Mouse (Mus musculus) brown adipose tissue, adult 24 weeks (tissue): ENCODE measurements around the gene Acin1. TPM values are rescaled to one million over a fixed set of nuclear protein-coding genes. Genes with fewer than 3 reads are reported as not detected.
"Not testable (repeated sequence)": the region's sequence is repeated elsewhere in the genome, so short reads cannot be mapped to it uniquely, and the experiment has no call there.

ENCODE experiments used
- H3K27ac ChIP-seq: fragments of 200-500 bp; replicated peaks from 2 replicates; pipeline ENCODE4 v1.5.1; 2012; ENCODE audit warnings: low read depth, mild to moderate bottlenecking, low read length
- H3K4me1 ChIP-seq: fragments of 200-500 bp; 2 replicates; pipeline ENCODE4 v1.6.1; 2012; ENCODE audit warnings: low read length, mixed read lengths; ENCODE audit not compliant: control insufficient read depth, insufficient read depth, insufficient read length
- H3K4me3 ChIP-seq: fragments of 200-500 bp; 2 replicates; pipeline ENCODE4 v1.5.1; 2012; ENCODE audit warnings: low read depth, mild to moderate bottlenecking, low read length, moderate library complexity; ENCODE audit not compliant: insufficient read depth
- polyA plus RNA-seq: library from polyadenylated mRNA; stranded (reverse); fragments of >200 nt; gene quantifications from 2 replicates; pipeline ENCODE4 v1.2.4, GENCODE M21; 2012; ENCODE audit not compliant: missing spikeins, insufficient read depth, insufficient read length

Gene Acin1
- polyA plus RNA-seq, 1 experiment = 47.2 TPM

DNA sequence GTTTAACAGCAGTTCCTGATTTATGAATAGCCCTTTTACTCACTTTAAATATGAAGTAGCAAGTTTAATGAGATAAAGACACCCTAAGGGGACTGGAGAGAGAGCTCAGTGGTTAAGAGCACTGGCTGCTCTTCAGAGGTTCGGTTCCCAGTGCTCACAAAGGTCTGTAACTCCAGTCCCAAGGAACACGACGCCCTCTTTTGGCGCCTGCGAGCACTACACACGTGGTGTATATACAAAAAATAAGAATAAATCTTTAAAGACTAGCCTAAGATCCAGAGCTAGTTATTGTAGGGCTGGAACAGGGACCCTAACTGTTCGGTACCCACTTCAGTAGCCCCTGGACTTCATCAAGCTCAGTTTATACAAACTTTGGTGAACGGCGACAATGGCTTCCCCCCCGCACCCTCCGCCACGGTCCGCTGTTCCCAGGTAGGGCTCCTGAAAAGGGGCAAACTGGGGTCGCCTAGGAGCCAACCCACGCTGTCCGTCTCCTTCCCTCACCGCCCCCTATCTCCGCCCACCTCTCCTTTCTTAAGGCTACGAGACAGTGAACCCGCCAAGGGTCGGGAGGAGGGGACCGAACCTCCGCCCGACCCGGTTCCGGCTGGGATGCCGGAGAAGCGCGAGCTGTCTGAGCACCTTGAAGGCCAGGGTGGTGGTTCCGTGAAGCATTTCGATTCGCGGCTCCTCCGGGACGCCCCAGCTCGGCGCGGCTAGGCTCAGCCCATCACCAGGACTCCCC, 69.4 kb downstream of the Acin1 start:
- H3K4me3 ChIP-seq = peak overlapping the region; percentile 97
- H3K4me1 ChIP-seq = peaks cover 7% of the 10 kb centered on the region; the same call in 1 of the 2 replicates
- 0 out of 2 replicates have a peak overlapping the region, but pooled peaks have one; percentile 20 for H3K27ac ChIP-seq

GRCm38 (mm10) chr14:54616226-54616825, 70.4 kb downstream of the Acin1 start:
- Histone ChIP-seq H3K4me3 (no peak overlapping the region), H3K27ac (no peak overlapping the region), H3K4me1 (peaks cover 7% of the 10 kb centered on the region; the same call in 1 of the 2 replicates)

DNA sequence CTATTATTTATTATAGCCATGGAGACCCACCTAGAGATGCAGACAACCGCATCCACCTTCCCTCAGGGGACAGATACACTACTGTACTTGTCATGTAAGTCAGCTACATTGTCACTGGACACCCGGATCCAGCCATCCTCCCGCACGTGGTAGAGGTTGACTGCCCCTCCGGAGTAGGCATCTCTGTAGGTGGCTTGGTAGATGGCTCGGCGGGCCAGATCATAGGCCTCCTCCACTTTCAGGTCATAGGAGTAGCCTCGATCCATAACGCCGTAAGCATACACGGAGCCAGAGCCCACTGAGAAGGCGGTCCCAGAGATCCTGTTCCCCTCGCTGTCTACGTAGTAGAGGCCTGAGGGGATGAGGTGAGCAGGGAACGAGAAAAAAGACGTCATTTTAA, 72.6 kb downstream of the Acin1 start:
- not testable (repeated sequence) for H3K4me1 ChIP-seq, H3K27ac ChIP-seq, H3K4me3 ChIP-seq

DNA sequence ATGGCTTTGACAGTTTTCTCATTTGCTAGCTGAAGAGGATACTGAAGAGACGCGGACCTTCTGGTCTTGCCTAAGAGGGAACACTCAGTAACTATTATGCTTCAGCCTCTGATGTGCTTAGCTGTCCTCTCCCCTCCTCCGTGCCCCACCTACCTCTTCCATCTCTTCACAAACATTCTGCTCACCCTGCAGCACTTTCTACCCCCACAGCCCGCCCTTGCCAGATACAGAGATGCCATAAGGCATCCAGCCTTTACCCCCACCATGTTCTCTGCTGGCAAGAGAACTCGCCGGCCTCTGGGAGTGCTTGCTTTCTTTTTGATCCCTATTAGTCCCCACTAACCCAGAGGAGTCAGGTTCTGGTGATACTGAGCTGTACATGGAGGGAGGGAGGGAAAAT, 76.1 kb downstream of the Acin1 start:
- 0 out of 2 replicates have a peak, but pooled peaks cover 2% of the 10 kb centered on the region for H3K4me1 ChIP-seq
- H3K27ac ChIP-seq = no peak overlapping the region
- H3K4me3 ChIP-seq = no peak overlapping the region

DNA sequence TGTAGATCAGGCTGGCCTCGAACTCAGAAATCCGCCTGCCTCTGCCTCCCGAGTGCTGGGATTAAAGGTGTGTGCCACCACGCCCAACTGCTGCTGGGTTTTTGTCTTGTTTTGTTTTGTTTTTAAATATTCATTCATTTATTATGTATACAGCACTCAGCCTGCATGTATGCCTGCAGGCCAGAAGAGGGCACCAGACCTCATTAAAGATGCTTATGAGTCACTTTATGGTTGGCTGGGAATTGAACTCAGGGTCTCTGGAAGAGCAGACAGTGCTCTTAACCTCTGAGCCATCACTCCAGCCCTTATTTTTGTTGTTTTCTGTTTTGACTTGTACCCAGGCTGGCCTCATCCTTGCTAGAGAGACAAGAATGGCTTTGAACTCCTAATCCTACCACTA, 76.8 kb downstream of the Acin1 start:
- Histone ChIP-seq H3K27ac (no peak overlapping the region), H3K4me1 (0 out of 2 replicates have a peak, but pooled peaks cover 2% of the 10 kb centered on the region), H3K4me3 (no peak overlapping the region)

DNA sequence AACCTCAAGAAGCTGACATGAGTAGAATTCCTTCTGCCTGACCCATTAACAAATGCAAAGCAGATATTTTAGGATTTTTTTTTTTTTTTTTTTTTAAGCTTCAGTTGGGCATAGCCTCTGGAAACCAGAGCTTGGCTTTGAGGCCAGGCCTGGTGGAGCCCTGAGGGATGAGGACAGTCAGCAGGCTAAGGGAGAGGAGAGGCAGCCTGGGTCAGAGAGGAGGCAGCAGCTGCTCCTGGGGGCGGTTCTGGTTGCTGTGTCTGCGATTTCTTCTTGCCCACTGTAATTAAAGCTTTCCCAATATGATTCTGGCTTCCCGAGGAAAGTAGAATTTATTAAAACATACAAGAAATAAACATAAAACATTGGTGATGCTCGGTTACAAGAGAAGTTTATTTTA, 77.5 kb downstream of the Acin1 start:
- no peak overlapping the region for H3K4me3 ChIP-seq
- H3K4me1 ChIP-seq = 0 out of 2 replicates have a peak, but pooled peaks cover 2% of the 10 kb centered on the region
- no peak overlapping the region for H3K27ac ChIP-seq

DNA sequence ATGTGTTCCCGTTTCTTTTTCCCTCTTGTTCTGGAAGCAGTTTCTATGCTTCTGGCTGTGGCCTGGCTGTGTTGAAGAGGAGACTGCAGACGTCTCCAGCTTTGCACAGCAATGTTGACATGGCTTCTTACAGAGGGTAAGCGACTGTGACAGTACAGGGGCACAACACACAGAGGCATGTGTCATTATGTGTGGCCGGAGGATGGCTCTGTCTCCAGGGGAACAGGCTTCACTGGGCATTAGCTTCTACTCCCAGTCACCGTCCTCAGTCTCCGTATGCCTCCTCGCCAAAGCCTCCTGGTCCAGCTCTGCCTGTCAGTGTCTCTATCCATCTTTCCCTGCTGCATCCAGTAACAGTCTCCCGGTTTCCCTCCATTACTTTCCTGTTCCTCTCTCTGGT, 79.5 kb downstream of the Acin1 start:
- H3K4me3 ChIP-seq = no peak overlapping the region

GRCm38 (mm10) chr14:54605752-54606321, 80.9 kb downstream of the Acin1 start, which contains the start of gene 4931414P19Rik:
Gene 4931414P19Rik, minus strand, starts transcription at chr14:54605993.
- H3K27ac ChIP-seq = peak within 1 kb of the TSS; percentile 64
- H3K4me3 ChIP-seq = peak within 1 kb of the TSS; percentile 87
- 0 out of 2 replicates have a peak, but pooled peaks cover 2% of the 10 kb centered on the region for H3K4me1 ChIP-seq

More for the DNA sequence above, 79.5 kb downstream of the Acin1 start:
- H3K27ac ChIP-seq = no peak overlapping the region
- H3K4me1 ChIP-seq = 0 out of 2 replicates have a peak, but pooled peaks cover 2% of the 10 kb centered on the region

DNA sequence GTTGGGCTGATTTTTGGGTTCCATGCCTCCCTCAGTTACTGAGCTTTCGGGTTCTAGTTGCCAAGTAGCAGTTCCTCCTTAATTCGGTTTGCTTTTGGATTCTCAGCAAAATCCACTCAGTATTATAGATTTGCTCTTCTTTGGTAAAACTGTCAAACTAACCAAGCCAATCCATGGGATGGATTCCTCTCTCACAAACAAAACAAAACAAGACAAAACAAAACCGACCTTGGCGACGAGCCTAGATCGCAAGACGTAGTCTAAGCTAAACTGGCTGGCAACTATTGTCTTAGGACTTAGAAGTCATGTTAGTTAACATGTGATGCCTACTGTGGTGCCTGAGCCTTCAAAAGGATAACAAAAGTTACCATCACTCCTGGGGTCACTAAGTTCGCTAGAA, 83.0 kb downstream of the Acin1 start:
- peak overlapping the region; percentile 60 for H3K4me3 ChIP-seq
- 0 out of 2 replicates have a peak, but pooled peaks cover 2% of the 10 kb centered on the region for H3K4me1 ChIP-seq
- peak overlapping the region; percentile 95 for H3K27ac ChIP-seq

DNA sequence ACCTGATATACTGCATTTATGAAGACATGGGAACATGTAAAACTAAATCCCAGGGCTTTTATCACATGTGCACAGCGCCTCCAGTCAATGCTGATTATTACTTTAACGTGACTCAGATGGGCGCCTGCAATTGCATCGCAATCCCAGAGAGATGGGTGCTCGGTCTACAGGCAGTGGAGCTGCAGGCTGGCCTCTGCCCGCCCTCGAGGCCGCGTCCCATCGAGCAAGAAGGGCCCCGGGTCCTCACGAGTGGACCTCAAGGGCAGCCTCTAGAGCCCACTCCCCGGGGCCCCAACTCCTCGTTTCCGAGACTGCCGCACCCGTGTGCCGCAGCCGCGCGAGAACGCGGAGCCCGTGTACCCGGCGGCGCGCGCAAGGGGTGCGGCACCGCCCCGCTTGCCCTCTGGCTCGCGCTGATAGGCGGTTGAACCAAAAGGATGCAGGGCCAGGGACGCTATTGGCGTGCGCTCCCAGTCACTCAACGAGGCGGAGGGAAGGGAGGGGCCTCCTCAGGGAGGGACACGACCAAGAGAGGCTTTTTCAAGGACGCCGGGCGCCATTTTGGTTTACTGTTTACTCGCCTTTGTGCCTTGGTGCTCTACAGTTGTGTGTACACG, 83.6 kb downstream of the Acin1 start:
- peak overlapping the region; percentile 78 for H3K4me3 ChIP-seq
- 0 out of 2 replicates have a peak, but pooled peaks cover 2% of the 10 kb centered on the region for H3K4me1 ChIP-seq
- H3K27ac ChIP-seq = peak overlapping the region; percentile 95

DNA sequence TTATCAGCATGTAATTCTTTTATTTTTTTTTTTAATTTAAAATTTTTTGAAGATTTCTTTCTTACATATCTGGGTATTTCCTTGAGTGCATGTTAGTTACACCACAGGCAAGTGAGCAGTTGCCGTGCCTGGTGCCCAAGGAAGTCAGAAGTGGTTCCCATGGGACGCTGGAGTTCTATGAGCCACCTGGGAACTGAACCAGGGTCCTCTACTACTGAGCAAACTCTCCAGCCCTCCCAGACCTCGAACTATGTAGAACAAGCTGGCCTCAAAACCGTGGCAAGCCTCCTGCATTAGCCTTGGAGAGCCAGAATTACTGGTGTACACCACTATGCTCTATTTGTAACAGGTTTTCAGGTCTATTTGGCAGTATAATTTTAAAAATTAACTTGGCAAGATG, 84.1 kb downstream of the Acin1 start:
- no peak overlapping the region for H3K27ac ChIP-seq
- H3K4me1 ChIP-seq = 0 out of 2 replicates have a peak, but pooled peaks cover 2% of the 10 kb centered on the region
- H3K4me3 ChIP-seq = peak overlapping the region; percentile 78

- H3K27ac ChIP-seq = no peak overlapping the region
- H3K4me3 ChIP-seq = no peak overlapping the region
- H3K4me1 ChIP-seq = 0 out of 2 replicates have a peak, but pooled peaks cover 2% of the 10 kb centered on the region
These were observed 85.1 kb downstream of the Acin1 start for GRCm38 (mm10) chr14:54601601-54602000.

DNA sequence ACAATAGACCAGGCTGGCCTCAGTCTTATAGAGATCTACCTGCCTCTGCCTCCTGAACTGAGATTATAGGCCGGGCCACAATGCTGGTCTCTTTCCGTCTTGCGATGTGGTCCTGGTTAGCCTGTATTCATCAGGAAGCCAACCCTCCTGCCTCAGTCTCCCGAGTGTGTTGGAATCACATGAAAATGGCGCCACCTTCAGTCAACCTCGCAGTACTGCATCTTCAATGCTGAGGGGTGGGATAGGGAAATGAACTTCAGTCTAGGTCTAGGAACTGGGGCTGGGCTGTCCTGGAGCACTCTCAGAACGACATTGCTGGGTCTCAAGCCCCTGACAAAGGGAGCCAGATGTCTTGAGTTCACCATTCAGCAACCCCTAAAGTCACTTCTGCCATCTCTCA, 89.6 kb downstream of the Acin1 start:
- Histone ChIP-seq H3K4me1 (no peaks in the 10 kb centered on the region), H3K4me3 (no peak overlapping the region), H3K27ac (no peak overlapping the region)

DNA sequence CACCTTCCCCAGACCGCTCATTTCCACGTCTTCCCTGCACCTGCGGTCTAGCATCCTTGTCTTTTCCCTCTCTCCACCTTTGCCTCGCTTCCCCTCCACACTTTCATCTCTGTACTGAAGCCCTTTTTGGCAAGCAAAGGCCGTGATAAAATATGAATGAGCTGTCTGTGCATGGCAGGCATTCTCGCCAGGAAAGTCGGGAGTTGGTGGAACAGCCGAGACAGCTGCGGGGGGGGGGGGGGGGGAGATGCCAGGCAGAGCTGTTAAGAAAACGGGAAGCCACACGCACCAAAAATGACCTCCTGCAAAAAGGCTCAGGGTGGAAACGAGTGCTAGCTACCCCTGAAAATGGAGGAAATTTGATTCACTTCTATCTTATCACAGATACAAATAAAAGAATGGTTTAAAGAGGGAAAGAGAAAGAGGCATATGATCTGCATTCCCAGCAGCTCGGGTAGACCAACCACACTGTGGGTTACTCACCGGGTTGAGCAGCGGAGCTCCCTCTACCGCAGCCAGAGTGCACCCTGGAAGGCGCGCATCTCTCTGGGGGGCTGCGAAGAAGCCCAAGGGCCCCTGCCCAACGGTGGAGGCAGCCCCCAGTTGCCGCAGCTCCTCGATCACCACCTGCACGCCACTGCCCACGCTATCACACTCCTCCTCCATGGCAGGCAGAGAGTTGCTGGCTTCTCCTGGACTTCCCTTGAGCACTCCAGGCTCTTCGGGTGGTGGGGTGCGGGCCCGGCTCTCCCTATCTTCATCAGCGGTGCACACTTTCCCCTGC, 91.9 kb downstream of the Acin1 start:
- H3K4me3 ChIP-seq = no peak overlapping the region
- H3K4me1 ChIP-seq = 0 out of 2 replicates have a peak, but pooled peaks cover 2% of the 10 kb centered on the region
- no peak overlapping the region for H3K27ac ChIP-seq
